Mouse (Mus musculus) liver, adult 2 months (tissue): Measurements from ENCODE around the gene Crot. TPM values are rescaled to one million over a fixed set of nuclear protein-coding genes. Genes with fewer than 3 reads are reported as not detected.

ENCODE experiments used
- DNase-seq: peaks from one replicate; pipeline ENCODE4 v3.0.0-alpha.2; 2011; ENCODE audit warnings: low read depth, low spot score; ENCODE audit errors: extremely low read depth
- H3K27ac ChIP-seq: fragments of 200-500 bp; replicated peaks from 2 replicates; pipeline ENCODE4 v1.5.1; 2012; ENCODE audit warnings: low read depth, mild to moderate bottlenecking, control low read depth, inconsistent platforms, low read length; ENCODE audit not compliant: insufficient read depth
- H3K27me3 ChIP-seq: fragments of 200-500 bp; 2 replicates; pipeline ENCODE4 v1.6.1; 2012; ENCODE audit warnings: mild to moderate bottlenecking, moderate library complexity, low read length, inconsistent platforms; ENCODE audit not compliant: control insufficient read depth, insufficient read depth
- H3K36me3 ChIP-seq: fragments of 200-500 bp; 2 replicates; pipeline ENCODE4 v1.6.1; 2012; ENCODE audit warnings: low read length, inconsistent platforms; ENCODE audit not compliant: control insufficient read depth, insufficient read depth
- H3K4me1 ChIP-seq: fragments of 200-500 bp; 2 replicates; pipeline ENCODE4 v1.6.1; 2011; ENCODE audit warnings: low read length; ENCODE audit not compliant: control insufficient read depth, insufficient read depth
- H3K4me3 ChIP-seq: fragments of 200-500 bp; 2 replicates; pipeline ENCODE4 v1.5.1; 2011; ENCODE audit warnings: low read depth, mild to moderate bottlenecking, control low read depth, low read length, moderate library complexity; ENCODE audit not compliant: insufficient read depth
- H3K79me2 ChIP-seq: fragments of 200-500 bp; 2 replicates; pipeline ENCODE4 v1.6.1; 2012; ENCODE audit warnings: inconsistent platforms, mild to moderate bottlenecking, low read length, moderate library complexity; ENCODE audit not compliant: control insufficient read depth, insufficient read depth
- H3K9ac ChIP-seq: fragments of 200-500 bp; 2 replicates; pipeline ENCODE4 v1.6.1; 2012; ENCODE audit warnings: low read depth, mild to moderate bottlenecking, control low read depth, inconsistent platforms, low read length
- CTCF ChIP-seq: fragments of 200-500 bp; IDR thresholded peaks from 2 replicates; pipeline ENCODE4 v1.5.1; 2011; ENCODE audit warnings: low read depth, low read length, control low read depth
- POLR2A ChIP-seq: fragments of 200-500 bp; IDR thresholded peaks from 2 replicates; pipeline ENCODE4 v1.6.1; 2011; ENCODE audit warnings: low read length, control low read depth; ENCODE audit not compliant: insufficient read depth; ENCODE audit errors: extremely low read depth
- WGBS: fragments of 180-500 bp; shearing (Covaris S2); methylation state at CpG from one replicate; pipeline ENCODE4 v1.1.7; 2018; 5-methylcytosine and 5-hydroxymethylcytosine counted together
- polyA plus RNA-seq: library from polyadenylated mRNA; depleted of rRNA; stranded (reverse); fragments of >200 nt; gene quantifications from 2 replicates; pipeline ENCODE4 v1.2.3, GENCODE M21; 2012; rRNA removed
- total RNA-seq: library from RNA; depleted of rRNA; stranded (reverse); fragments of >200 nt; gene quantifications from 2 replicates; pipeline ENCODE4 v1.2.3, GENCODE M21; 2014; rRNA removed

Crot gene
- total RNA-seq (480 and 523 TPM in 2 replicates), polyA plus RNA-seq (152 and 154 TPM in 2 replicates)

GRCm38 (mm10) chr5:8996686-8997512 is at the start of gene Crot:
Gene Crot (minus strand): TSS chr5:8997324.
- Histone ChIP-seq H3K27me3 (no peaks in the 10 kb centered on the region), H3K4me3 (peak within 1 kb of the TSS; percentile 87), H3K9ac (peak within 1 kb of the TSS; percentile 92), H3K4me1 (peaks cover 31% of the 10 kb centered on the region), H3K79me2 (peaks cover 21% of the 10 kb centered on the region; the same call in 1 of the 2 replicates), H3K27ac (peak within 1 kb of the TSS; percentile 90), H3K36me3 (peaks cover 18% of the 10 kb centered on the region)
- DNase-seq, result peak; percentile 84
- under 1% methylated on average over 56 of the region's 57 CpGs for WGBS
- TF ChIP-seq CTCF, result 0 out of 2 replicates have a peak, but pooled peaks have one; percentile 15
- peak; percentile 97 for TF ChIP-seq POLR2A

GRCm38 (mm10) chr5:9045904-9046303 is 48.8 kb upstream of the Crot start:
- TF ChIP-seq CTCF (no peak), POLR2A (no peak)
- Histone ChIP-seq H3K27me3 (no peaks in the 10 kb centered on the region), H3K4me1 (peaks cover 28% of the 10 kb centered on the region), H3K4me3 (no peak overlapping the region), H3K27ac (peak overlapping the region; percentile 93), H3K79me2 (no peaks in the 10 kb centered on the region), H3K36me3 (no peaks in the 10 kb centered on the region), H3K9ac (no peak overlapping the region; the same call in 1 of the 2 replicates)
- peak; percentile 99 for DNase-seq
- 19% methylated on average over 8 of the region's 8 CpGs for WGBS

- Histone ChIP-seq H3K79me2 (no peaks in the 10 kb centered on the region), H3K36me3 (no peaks in the 10 kb centered on the region), H3K9ac (no peak overlapping the region), H3K4me1 (peaks cover 34% of the 10 kb centered on the region), H3K27ac (peak overlapping the region; percentile 92), H3K27me3 (no peaks in the 10 kb centered on the region), H3K4me3 (no peak overlapping the region)
- 61% methylated on average over 2 of the region's 2 CpGs for WGBS
- no peak for TF ChIP-seq POLR2A
- no peak for TF ChIP-seq CTCF
- peak; percentile 54 for DNase-seq
These were observed 47.7 kb upstream of the Crot start for GRCm38 (mm10) chr5:9044821-9045220.

- 60% methylated on average over 8 of the region's 8 CpGs for WGBS
- Histone ChIP-seq H3K27me3 (no peaks in the 10 kb centered on the region), H3K4me3 (no peak overlapping the region), H3K4me1 (peaks cover 43% of the 10 kb centered on the region), H3K79me2 (no peaks in the 10 kb centered on the region), H3K36me3 (no peaks in the 10 kb centered on the region), H3K27ac (peak overlapping the region; percentile 82), H3K9ac (0 out of 2 replicates have a peak overlapping the region, but pooled peaks have one; percentile 9)
- TF ChIP-seq POLR2A, result no peak
- TF ChIP-seq CTCF, result no peak
- DNase-seq, result no peak
These were observed 46.6 kb upstream of the Crot start for GRCm38 (mm10) chr5:9043582-9044267.

- Histone ChIP-seq H3K79me2 (no peaks in the 10 kb centered on the region), H3K27me3 (no peaks in the 10 kb centered on the region), H3K27ac (peak overlapping the region; percentile 35), H3K4me1 (peaks cover 43% of the 10 kb centered on the region), H3K36me3 (no peaks in the 10 kb centered on the region), H3K4me3 (no peak overlapping the region), H3K9ac (no peak overlapping the region)
- 76% methylated on average over 10 of the region's 10 CpGs for WGBS
- TF ChIP-seq POLR2A (no peak), CTCF (no peak)
- DNase-seq, result no peak
These were observed 45.7 kb upstream of the Crot start for GRCm38 (mm10) chr5:9042721-9043416.
